Mouse (Mus musculus) myocyte (in vitro differentiated cells): ENCODE results near the gene B3galnt2. TPM values are rescaled to one million over a fixed set of nuclear protein-coding genes. Genes with fewer than 3 reads are reported as not detected.

Experiments used
- H3K27me3 ChIP-seq: one replicate; pipeline ENCODE4 v1.6.1; 2011; ENCODE audit not compliant: control insufficient read depth, insufficient read depth, insufficient read length
- H3K36me3 ChIP-seq: one replicate; pipeline ENCODE4 v1.6.1; 2011; ENCODE audit not compliant: control insufficient read depth, insufficient read depth
- H3K4me2 ChIP-seq: one replicate; pipeline ENCODE4 v1.6.1; 2011; ENCODE audit warnings: low read depth, control low read depth
- H3K4me3 ChIP-seq: one replicate; pipeline ENCODE4 v1.5.1; 2011; ENCODE audit warnings: mild to moderate bottlenecking, control low read depth, moderate library complexity
- H3K79me2 ChIP-seq: one replicate; pipeline ENCODE4 v1.6.1; 2011; ENCODE audit not compliant: control insufficient read depth, insufficient read depth
- H3ac ChIP-seq: one replicate; pipeline ENCODE4 v1.6.1; 2011; ENCODE audit not compliant: control insufficient read depth, insufficient read length
- CEBPB ChIP-seq: IDR thresholded peaks from 2 replicates; pipeline ENCODE4 v1.6.1; 2011; ENCODE audit warnings: mild to moderate bottlenecking, moderate library complexity; ENCODE audit not compliant: poor library complexity, insufficient read depth, severe bottlenecking
- E2F4 ChIP-seq: IDR thresholded peaks from one replicate; pipeline ENCODE4 v1.6.1; 2011; ENCODE audit warnings: mild to moderate bottlenecking, control low read depth, moderate library complexity; ENCODE audit not compliant: insufficient read depth
- MAX ChIP-seq: IDR thresholded peaks from one replicate; pipeline ENCODE4 v1.6.1; 2011; ENCODE audit warnings: low read depth, mild to moderate bottlenecking, control low read depth
- MYOD1 ChIP-seq, 3 experiments: IDR thresholded peaks; one replicate each; pipeline ENCODE4 v1.6.1; 2011; ENCODE audit warnings: control low read depth in 2 of 3, low read depth in 2 of 3, mild to moderate bottlenecking in 2 of 3, moderate library complexity in 1 of 3; ENCODE audit not compliant: insufficient read length in 2 of 3, control insufficient read depth in 1 of 3
- MYOG ChIP-seq, 3 experiments: IDR thresholded peaks; one replicate each; pipeline ENCODE4 v1.6.1; 2011; ENCODE audit warnings: control low read depth in 2 of 3, low read depth in 2 of 3, mild to moderate bottlenecking in 2 of 3; ENCODE audit not compliant: insufficient read length in 2 of 3, control insufficient read depth in 1 of 3, insufficient read depth in 1 of 3
- POLR2A ChIP-seq: IDR thresholded peaks from one replicate; pipeline ENCODE4 v1.6.1; 2011; ENCODE audit warnings: low read depth, mild to moderate bottlenecking, control low read depth, moderate library complexity; ENCODE audit not compliant: insufficient read length
- POLR2AphosphoS2 ChIP-seq: IDR thresholded peaks from one replicate; pipeline ENCODE4 v1.6.1; 2011; ENCODE audit warnings: low read depth, control low read depth; ENCODE audit not compliant: insufficient read length
- REST ChIP-seq: IDR thresholded peaks from one replicate; pipeline ENCODE4 v1.6.1; 2011; ENCODE audit warnings: mild to moderate bottlenecking, control low read depth, moderate library complexity; ENCODE audit not compliant: insufficient read depth, insufficient read length
- SRF ChIP-seq: IDR thresholded peaks from one replicate; pipeline ENCODE4 v1.6.1; 2011; ENCODE audit warnings: low read depth; ENCODE audit not compliant: control insufficient read depth, insufficient read length
- TCF12 ChIP-seq: IDR thresholded peaks from one replicate; pipeline ENCODE4 v1.6.1; 2011; ENCODE audit warnings: mild to moderate bottlenecking, control low read depth; ENCODE audit not compliant: poor library complexity, insufficient read depth, severe bottlenecking
- TCF3 ChIP-seq: IDR thresholded peaks from one replicate; pipeline ENCODE4 v1.6.1; 2011; ENCODE audit warnings: low read depth, control low read depth; ENCODE audit not compliant: insufficient read length
- USF1 ChIP-seq: IDR thresholded peaks from one replicate; pipeline ENCODE4 v1.6.1; 2011; ENCODE audit warnings: low read depth, mild to moderate bottlenecking, control low read depth, moderate library complexity
- polyA plus RNA-seq: library from polyadenylated mRNA; unstranded; fragments of >200 nt; fragmentation: generic; extraction: Trizol; gene quantifications from one replicate; pipeline ENCODE4 v1.2.1, GENCODE M21; 2012; ENCODE audit warnings: missing spikeins

The B3galnt2 gene
- polyA plus RNA-seq, 1 experiment, result 22.4 TPM

GRCm38 (mm10) chr13:13929982-13930381 lies 24.3 kb upstream of the B3galnt2 start:
- Histone ChIP-seq H3K4me2 (no peak overlapping the region), H3K4me3 (no peak overlapping the region), H3K36me3 (no peaks in the 10 kb centered on the region), H3K27me3 (no peaks in the 10 kb centered on the region), H3K79me2 (no peaks in the 10 kb centered on the region), H3ac (no peak overlapping the region)
- no peak for TF ChIP-seq E2F4

- H3K27me3 ChIP-seq, result no peaks in the 10 kb centered on the region
- peak overlapping the region; percentile 46 for H3ac ChIP-seq
- no peaks in the 10 kb centered on the region for H3K36me3 ChIP-seq
- no peak for TF ChIP-seq CEBPB
- no peak for TF ChIP-seq MYOG (IDR thresholded peaks at IDR 0.05; ENCODE audit: control insufficient read depth in 1 of 3, insufficient read depth in 1 of 3, insufficient read length in 2 of 3, low read depth in 2 of 3)
- TF ChIP-seq TCF12, result no peak
- no peak for TF ChIP-seq POLR2AphosphoS2
- no peak for TF ChIP-seq USF1
- TF ChIP-seq SRF, result no peak
- TF ChIP-seq REST, result no peak
- TF ChIP-seq E2F4, result no peak
- TF ChIP-seq POLR2A, result no peak
- no peak for TF ChIP-seq TCF3
- no peak for TF ChIP-seq MYOD1 (IDR thresholded peaks at IDR 0.05; ENCODE audit: control insufficient read depth in 1 of 3, insufficient read length in 2 of 3, low read depth in 2 of 3)
- no peak for TF ChIP-seq MAX
- peak overlapping the region; percentile 60 for H3K4me3 ChIP-seq
- peaks cover 35% of the 10 kb centered on the region for H3K79me2 ChIP-seq
- H3K4me2 ChIP-seq, result peak overlapping the region; percentile 71
These were observed 662 bp downstream of the B3galnt2 start for GRCm38 (mm10) chr13:13954931-13955330.

- H3K4me2 ChIP-seq, result peak overlapping the region; percentile 71
- TF ChIP-seq MYOG (IDR thresholded peaks at IDR 0.05; ENCODE audit: control insufficient read depth in 1 of 3, insufficient read depth in 1 of 3, insufficient read length in 2 of 3, low read depth in 2 of 3) (no peak), SRF (no peak), TCF3 (no peak), REST (no peak), TCF12 (no peak), CEBPB (no peak), POLR2A (no peak), MAX (no peak), USF1 (no peak), E2F4 (no peak), POLR2AphosphoS2 (no peak)
These were observed 2.4 kb downstream of the B3galnt2 start for GRCm38 (mm10) chr13:13956686-13957085.

GRCm38 (mm10) chr13:13960211-13960610 lies 5.9 kb downstream of the B3galnt2 start:
- no peaks in the 10 kb centered on the region for H3K36me3 ChIP-seq
- no peak overlapping the region for H3ac ChIP-seq
- H3K79me2 ChIP-seq, result peaks cover 79% of the 10 kb centered on the region
- TF ChIP-seq TCF3 (no peak), SRF (no peak), CEBPB (no peak), MYOG (IDR thresholded peaks at IDR 0.05; ENCODE audit: control insufficient read depth in 1 of 3, insufficient read depth in 1 of 3, insufficient read length in 2 of 3, low read depth in 2 of 3) (no peak), MYOD1 (IDR thresholded peaks at IDR 0.05; ENCODE audit: control insufficient read depth in 1 of 3, insufficient read length in 2 of 3, low read depth in 2 of 3) (no peak), USF1 (no peak), MAX (no peak), E2F4 (no peak), POLR2A (no peak), REST (no peak), TCF12 (no peak)
- no peaks in the 10 kb centered on the region for H3K27me3 ChIP-seq
- no peak overlapping the region for H3K4me3 ChIP-seq
- H3K4me2 ChIP-seq, result no peak overlapping the region

More at GRCm38 (mm10) chr13:13956686-13957085, 2.4 kb downstream of the B3galnt2 start:
- peak overlapping the region; percentile 60 for H3K4me3 ChIP-seq
- no peaks in the 10 kb centered on the region for H3K27me3 ChIP-seq
- H3K79me2 ChIP-seq, result peaks cover 46% of the 10 kb centered on the region
- H3K36me3 ChIP-seq, result no peaks in the 10 kb centered on the region
- no peak overlapping the region for H3ac ChIP-seq

- H3K4me3 ChIP-seq, result no peak overlapping the region
- H3K36me3 ChIP-seq, result no peaks in the 10 kb centered on the region
- no peak overlapping the region for H3K4me2 ChIP-seq
- no peak for TF ChIP-seq USF1
- TF ChIP-seq CEBPB, result no peak
- no peak for TF ChIP-seq SRF
- no peak for TF ChIP-seq TCF12
- TF ChIP-seq E2F4, result no peak
- no peak for TF ChIP-seq REST
- TF ChIP-seq MYOD1 (IDR thresholded peaks at IDR 0.05; ENCODE audit: control insufficient read depth in 1 of 3, insufficient read length in 2 of 3, low read depth in 2 of 3), result no peak
- TF ChIP-seq MAX, result no peak
- TF ChIP-seq POLR2AphosphoS2, result no peak
- TF ChIP-seq POLR2A, result no peak
- no peak for TF ChIP-seq TCF3
- no peak for TF ChIP-seq MYOG (IDR thresholded peaks at IDR 0.05; ENCODE audit: control insufficient read depth in 1 of 3, insufficient read depth in 1 of 3, insufficient read length in 2 of 3, low read depth in 2 of 3)
- no peaks in the 10 kb centered on the region for H3K27me3 ChIP-seq
- H3K79me2 ChIP-seq, result peaks cover 71% of the 10 kb centered on the region
- H3ac ChIP-seq, result no peak overlapping the region
These were observed 6.8 kb downstream of the B3galnt2 start for GRCm38 (mm10) chr13:13961046-13961445.
